Mouse (Mus musculus): Measurements from ENCODE around the gene Olfr642. TPM values are rescaled to one million over a fixed set of nuclear protein-coding genes. Genes with fewer than 3 reads are reported as not detected.

Olfr642 gene
- not detected in 2 replicates for polyA plus RNA-seq (2012; rRNA removed)

- no peak for DNase-seq (ENCODE audit: extremely low spot score in 1 of 2, low spot score in 1 of 2)
These were observed at the start of gene Olfr642 for GRCm38 (mm10) chr7:104052566-104052965. Gene Olfr642 (minus strand): TSS chr7:104052666.

- no peak for DNase-seq (ENCODE audit: extremely low spot score in 1 of 2, low spot score in 1 of 2)
These were observed 32.9 kb upstream of the Olfr642 start, which contains the start of gene Olfr645 for GRCm38 (mm10) chr7:104085365-104085764. Gene Olfr645 (minus strand): TSS chr7:104085465.

- no peak for DNase-seq (ENCODE audit: extremely low spot score in 1 of 2, low spot score in 1 of 2)
These were observed 19.3 kb upstream of the Olfr642 start, which contains the start of gene Olfr644 for GRCm38 (mm10) chr7:104071769-104072168. Gene Olfr644 (minus strand): TSS chr7:104071869.

- DNase-seq (ENCODE audit: extremely low spot score in 1 of 2, low spot score in 1 of 2): no peak
These were observed 8.9 kb upstream of the Olfr642 start, which contains the start of gene 4930516K23Rik for GRCm38 (mm10) chr7:104061345-104061744. Gene 4930516K23Rik (minus strand): TSS chr7:104061445.

- DNase-seq (ENCODE audit: extremely low spot score in 1 of 2, low spot score in 1 of 2): no peak
These were observed 6.7 kb upstream of the Olfr642 start for GRCm38 (mm10) chr7:104059215-104059614.

DNA sequence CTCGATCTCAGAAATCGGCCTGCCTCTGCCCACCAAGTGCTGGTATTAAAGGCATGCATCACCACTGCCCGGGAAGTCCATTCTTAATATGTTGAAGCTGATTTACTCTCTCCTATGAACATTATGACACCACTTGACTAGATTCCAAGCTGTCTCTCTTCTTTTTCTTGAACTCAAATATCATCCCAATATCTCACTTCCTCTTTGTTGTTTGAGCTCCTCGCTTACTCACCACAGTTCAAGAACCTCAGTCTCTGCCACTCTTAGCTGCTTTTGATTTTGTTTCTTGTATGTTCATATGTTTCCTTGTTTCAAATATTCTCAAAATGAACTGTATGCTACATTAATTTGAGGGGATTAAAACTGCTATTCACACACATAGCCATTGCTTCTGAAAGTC, 1.7 kb downstream of the Olfr642 start:
- no peak for DNase-seq (ENCODE audit: extremely low spot score in 1 of 2, low spot score in 1 of 2)

- no peak for DNase-seq (ENCODE audit: extremely low spot score in 1 of 2, low spot score in 1 of 2)
These were observed 17.3 kb downstream of the Olfr642 start, which contains the start of gene Olfr641 for GRCm38 (mm10) chr7:104035145-104035544. Gene Olfr641 (plus strand): TSS chr7:104035445.

DNA sequence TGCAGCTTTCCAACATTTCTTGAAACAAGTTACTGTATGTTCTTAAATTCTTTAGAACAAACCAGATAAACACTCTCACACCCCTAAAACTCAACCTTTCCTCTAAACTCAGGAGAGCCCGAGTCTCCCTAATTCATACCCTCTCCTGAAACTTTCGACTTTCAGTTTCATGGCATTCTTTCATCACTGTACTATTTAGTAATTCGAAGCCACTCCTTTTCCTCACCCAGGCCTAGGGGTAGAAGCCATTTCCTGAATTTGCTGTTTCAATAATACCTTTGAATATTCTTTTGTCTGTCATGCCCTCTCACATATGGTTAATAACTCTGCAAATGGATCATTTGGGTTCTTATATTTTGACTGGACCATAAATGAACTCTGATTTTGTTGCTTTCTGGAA, 25.5 kb downstream of the Olfr642 start:
- no peak for DNase-seq (ENCODE audit: extremely low spot score in 1 of 2, low spot score in 1 of 2)

- DNase-seq (ENCODE audit: extremely low spot score in 1 of 2, low spot score in 1 of 2): no peak
These were observed 27.0 kb downstream of the Olfr642 start, which contains the start of gene Olfr640 for GRCm38 (mm10) chr7:104025473-104025872. Gene Olfr640 (minus strand): TSS chr7:104025573.

DNA sequence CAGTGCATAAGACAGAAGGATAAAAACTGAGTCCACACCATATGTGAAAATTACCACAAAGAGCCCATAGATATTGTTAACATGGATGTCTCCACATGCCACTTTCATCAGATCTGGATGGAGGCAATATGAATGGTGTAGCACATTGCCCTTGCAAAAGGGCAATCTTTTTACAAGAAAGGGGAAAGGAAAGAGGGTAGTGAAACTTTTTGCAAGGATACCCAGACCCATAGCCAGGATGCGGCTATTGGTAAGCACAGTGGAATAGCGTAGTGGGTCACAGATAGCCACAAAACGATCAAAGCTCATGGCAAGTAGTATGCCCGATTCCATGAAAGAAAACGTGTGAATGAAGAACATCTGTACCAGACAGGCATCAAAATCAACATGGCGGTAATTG, 30.8 kb downstream of the Olfr642 start:
- DNase-seq (ENCODE audit: extremely low spot score in 1 of 2, low spot score in 1 of 2): no peak

- no peak for DNase-seq (ENCODE audit: extremely low spot score in 1 of 2, low spot score in 1 of 2)
These were observed 33.5 kb downstream of the Olfr642 start for GRCm38 (mm10) chr7:104018953-104019352.

GRCm38 (mm10) chr7:104017203-104017602, 35.3 kb downstream of the Olfr642 start, which contains the start of gene Olfr639:
Gene Olfr639 (minus strand): TSS chr7:104017303.
- no peak for DNase-seq (ENCODE audit: extremely low spot score in 1 of 2, low spot score in 1 of 2)

- DNase-seq (ENCODE audit: extremely low spot score in 1 of 2, low spot score in 1 of 2): no peak
These were observed 53.3 kb downstream of the Olfr642 start for GRCm38 (mm10) chr7:103999124-103999523.

- DNase-seq (ENCODE audit: extremely low spot score in 1 of 2, low spot score in 1 of 2): no peak
These were observed 54.0 kb downstream of the Olfr642 start, which contains the start of gene Olfr638 for GRCm38 (mm10) chr7:103998446-103998845. Gene Olfr638 (plus strand): TSS chr7:103998746.

Other genes starting within 250 kb of the Olfr642 start
- gene Hbb-bt, start 238.7 kb downstream of the Olfr642 start, polyA plus RNA-seq (2012; rRNA removed): 66.4 and 91.1 TPM in 2 replicates
- gene Hbb-bs, start 224.6 kb downstream of the Olfr642 start, polyA plus RNA-seq (2012; rRNA removed): 468 and 610 TPM in 2 replicates
- not detected in 2 replicates for gene Hbb-bh2, start 212.1 kb downstream of the Olfr642 start, polyA plus RNA-seq (2012; rRNA removed)
- gene Hbb-bh1, start 209.5 kb downstream of the Olfr642 start, polyA plus RNA-seq (2012; rRNA removed): 2.1 and 9.1 TPM in 2 replicates
- gene Hbb-y, start 199.4 kb downstream of the Olfr642 start, polyA plus RNA-seq (2012; rRNA removed): 20.5 and 59.2 TPM in 2 replicates
- not detected in 2 replicates for gene Olfr66, start 166.4 kb downstream of the Olfr642 start, polyA plus RNA-seq (2012; rRNA removed)
- not detected in 2 replicates for gene Olfr64, start 158.2 kb downstream of the Olfr642 start, polyA plus RNA-seq (2012; rRNA removed)
- not detected in 2 replicates for gene Olfr65, start 149.2 kb downstream of the Olfr642 start, polyA plus RNA-seq (2012; rRNA removed)
- not detected in 2 replicates for gene Olfr631, start 123.8 kb downstream of the Olfr642 start, polyA plus RNA-seq (2012; rRNA removed)
- gene Olfr632, start 118.3 kb downstream of the Olfr642 start, polyA plus RNA-seq (2012; rRNA removed): not detected in 2 replicates
- not detected in 2 replicates for gene Olfr633, start 108.2 kb downstream of the Olfr642 start, polyA plus RNA-seq (2012; rRNA removed)
- gene Olfr635, start 81.5 kb downstream of the Olfr642 start, polyA plus RNA-seq (2012; rRNA removed): not detected in 2 replicates
- gene Olfr638, start 53.9 kb downstream of the Olfr642 start, polyA plus RNA-seq (2012; rRNA removed): not detected in 2 replicates
- not detected in 2 replicates for gene Olfr639, start 35.4 kb downstream of the Olfr642 start, polyA plus RNA-seq (2012; rRNA removed)
- gene Olfr640, start 27.1 kb downstream of the Olfr642 start, polyA plus RNA-seq (2012; rRNA removed): 0.11 TPM in 1 of 2 replicates, not detected in the other
- gene Olfr641, start 17.2 kb downstream of the Olfr642 start, polyA plus RNA-seq (2012; rRNA removed): not detected in 2 replicates
- gene 4930516K23Rik, start 8.8 kb upstream of the Olfr642 start, polyA plus RNA-seq (2012; rRNA removed): not detected in 2 replicates
- 0.02 TPM in 1 of 2 replicates, not detected in the other for gene Olfr644, start 19.2 kb upstream of the Olfr642 start, polyA plus RNA-seq (2012; rRNA removed)
- gene Olfr645, start 32.8 kb upstream of the Olfr642 start, polyA plus RNA-seq (2012; rRNA removed): not detected in 2 replicates
- not detected in 2 replicates for gene Olfr646, start 52.2 kb upstream of the Olfr642 start, polyA plus RNA-seq (2012; rRNA removed)
- gene Ubqln5, start 77.2 kb upstream of the Olfr642 start, polyA plus RNA-seq (2012; rRNA removed): not detected in 2 replicates
- gene Olfr643, start 84.7 kb upstream of the Olfr642 start, polyA plus RNA-seq (2012; rRNA removed): not detected in 2 replicates
- not detected in 2 replicates for gene Ubqln3, start 90.6 kb upstream of the Olfr642 start, polyA plus RNA-seq (2012; rRNA removed)
- not detected in 2 replicates for gene Ubqlnl, start 97.9 kb upstream of the Olfr642 start, polyA plus RNA-seq (2012; rRNA removed)
- gene Olfm5, start 112.2 kb upstream of the Olfr642 start, polyA plus RNA-seq (2012; rRNA removed): 0.06 and 0.82 TPM in 2 replicates
- gene Olfr648, start 130.7 kb upstream of the Olfr642 start, polyA plus RNA-seq (2012; rRNA removed): 0.08 and 0.16 TPM in 2 replicates
- gene Olfr649, start 143.3 kb upstream of the Olfr642 start, polyA plus RNA-seq (2012; rRNA removed): 0.23 TPM in 1 of 2 replicates, not detected in the other
- 0.56 and 1.0 TPM in 2 replicates for gene Trim6, start 166.1 kb upstream of the Olfr642 start, polyA plus RNA-seq (2012; rRNA removed)
- 4.0 and 4.1 TPM in 2 replicates for gene Trim34a, start 191.8 kb upstream of the Olfr642 start, polyA plus RNA-seq (2012; rRNA removed)
- gene Trim5, start 235.4 kb upstream of the Olfr642 start, polyA plus RNA-seq (2012; rRNA removed): 0.65 and 0.72 TPM in 2 replicates